Mouse (Mus musculus): ENCODE measurements around the gene Tle4. TPM values are rescaled to one million over a fixed set of nuclear protein-coding genes. Genes with fewer than 3 reads are reported as not detected.

Tle4 gene
- total and polyA plus RNA-seq, 3 experiments: 18.9 to 27.7 (median 23.4) TPM

GRCm38 (mm10) chr19:14502234-14502633 is 95.6 kb downstream of the Tle4 start:
- in situ Hi-C loops (cut with MboI; ENCODE audit: low pct_ligation_motif_present, low pct_unique_long_range_greater_than_20kb, low sequenced_read_pairs) (no loop called here), dilution Hi-C loops (cut with MboI; ENCODE audit: extremely low pct_ligation_motif_present, extremely low pct_unique_long_range_greater_than_20kb, low sequenced_read_pairs) (no loop called here)
- no peak overlapping the region for H3K4me3 ChIP-seq (replicated peaks in 1 of 3; ENCODE audit: low read depth in 2 of 3, low read length in 2 of 3, poor library complexity in 1 of 3)
- no peaks in the 10 kb centered on the region for H3K27me3 ChIP-seq (replicated peaks)
- peaks cover 6 to 20% of the 10 kb centered on the region in 2 experiments for H3K36me3 ChIP-seq (replicated peaks in 1 of 2; ENCODE audit: control insufficient read depth in 1 of 2, insufficient read depth in 1 of 2, low read length in 1 of 2)
- TF ChIP-seq JUN (IDR thresholded peaks at IDR 0.05; ENCODE audit: insufficient read depth, low read depth, low read length) (no peak), GABPA (IDR thresholded peaks at IDR 0.05; ENCODE audit: insufficient replicate concordance, low read depth, low read length) (no peak), MAZ (IDR thresholded peaks at IDR 0.05; ENCODE audit: low read depth, low read length) (no peak), ZC3H11A (IDR thresholded peaks at IDR 0.05; ENCODE audit: low read depth, low read length) (no peak), CHD1 (IDR thresholded peaks at IDR 0.05; ENCODE audit: low read depth, low read length) (no peak)
- peaks cover 21 to 81% of the 10 kb centered on the region in 2 experiments for H3K4me1 ChIP-seq (ENCODE audit: control insufficient read depth in 1 of 2, insufficient read depth in 2 of 2)
- H3K27ac ChIP-seq (ENCODE audit: insufficient read depth, low read depth): no peak overlapping the region; the same call in 1 of the 2 replicates
- no peak for DNase-seq (ENCODE audit: extremely low read depth)
- H3K9ac ChIP-seq (ENCODE audit: insufficient read depth, low read depth): no peak overlapping the region
- peaks cover 34% of the 10 kb centered on the region; the same call in 1 of the 2 replicates for H3K79me2 ChIP-seq (replicated peaks; ENCODE audit: control insufficient read depth, extremely low read depth, insufficient read depth, poor library complexity, severe bottlenecking)
- no peak overlapping the region for H3K4me2 ChIP-seq (ENCODE audit: insufficient read depth, low read depth, poor library complexity, severe bottlenecking)
- H3K9me3 ChIP-seq (replicated peaks; ENCODE audit: low read length): no peaks in the 10 kb centered on the region

GRCm38 (mm10) chr19:14499835-14500425 is 97.9 kb downstream of the Tle4 start:
- peak overlapping the region; percentile 58; the same call in 1 of the 2 replicates for H3K9ac ChIP-seq (ENCODE audit: insufficient read depth, low read depth)
- in situ Hi-C loops (cut with MboI; ENCODE audit: low pct_ligation_motif_present, low pct_unique_long_range_greater_than_20kb, low sequenced_read_pairs): no loop called here
- no peak overlapping the region for H3K4me3 ChIP-seq (replicated peaks in 1 of 3; ENCODE audit: low read depth in 2 of 3, low read length in 2 of 3, poor library complexity in 1 of 3)
- H3K27me3 ChIP-seq (replicated peaks): no peaks in the 10 kb centered on the region
- H3K9me3 ChIP-seq (replicated peaks; ENCODE audit: low read length): no peaks in the 10 kb centered on the region
- H3K79me2 ChIP-seq (replicated peaks; ENCODE audit: control insufficient read depth, extremely low read depth, insufficient read depth, poor library complexity, severe bottlenecking): peaks cover 25% of the 10 kb centered on the region; the same call in 1 of the 2 replicates
- dilution Hi-C loops (cut with MboI; ENCODE audit: extremely low pct_ligation_motif_present, extremely low pct_unique_long_range_greater_than_20kb, low sequenced_read_pairs): no loop called here
- H3K36me3 ChIP-seq (replicated peaks in 1 of 2; ENCODE audit: control insufficient read depth in 1 of 2, insufficient read depth in 1 of 2, low read length in 1 of 2): peaks cover 6 to 20% of the 10 kb centered on the region in 2 experiments
- no peak for TF ChIP-seq USF1 (IDR thresholded peaks at IDR 0.05; ENCODE audit: low read depth, low read length)
- TF ChIP-seq MAX (IDR thresholded peaks at IDR 0.05; ENCODE audit: low read length): peak; percentile 60; the same call in 1 of the 2 replicates
- TF ChIP-seq RAD21 (IDR thresholded peaks at IDR 0.05; ENCODE audit: low read depth, low read length): no peak; the same call in 1 of the 2 replicates
- peak; percentile 90 for TF ChIP-seq MYC (IDR thresholded peaks at IDR 0.05; ENCODE audit: low read depth, low read length)
- peak; percentile 98 for TF ChIP-seq CHD1 (IDR thresholded peaks at IDR 0.05; ENCODE audit: low read depth, low read length)
- no peak for TF ChIP-seq MEF2A (IDR thresholded peaks at IDR 0.05; ENCODE audit: borderline replicate concordance, low read depth, low read length)
- TF ChIP-seq TCF12 (IDR thresholded peaks at IDR 0.05; ENCODE audit: low read depth, low read length): 0 out of 2 replicates have a peak, but pooled peaks have one; percentile 39
- peak; percentile 76; the same call in 1 of the 2 replicates for TF ChIP-seq MXI1 (IDR thresholded peaks at IDR 0.05; ENCODE audit: low read depth, low read length)
- TF ChIP-seq USF2 (conservative IDR thresholded peaks at IDR 0.05; ENCODE audit: low read depth, low read length): no peak
- TF ChIP-seq SIN3A (IDR thresholded peaks at IDR 0.05; ENCODE audit: low read length): peak; percentile 74; the same call in 1 of the 2 replicates
- TF ChIP-seq ZNF384 (IDR thresholded peaks at IDR 0.05; ENCODE audit: low read depth, low read length): no peak
- TF ChIP-seq IRF4 (IDR thresholded peaks at IDR 0.05; ENCODE audit: low read depth, low read length): peak; percentile 65
- no peak for TF ChIP-seq ZKSCAN1 (IDR thresholded peaks at IDR 0.05; ENCODE audit: borderline replicate concordance, low read depth, low read length)
- TF ChIP-seq NRF1 (IDR thresholded peaks at IDR 0.05; ENCODE audit: low read depth, low read length): no peak
- 0 out of 2 replicates have a peak, but pooled peaks have one; percentile 20 for TF ChIP-seq POLR2A (IDR thresholded peaks at IDR 0.05; ENCODE audit: low read depth, low read length)
- TF ChIP-seq ZC3H11A (IDR thresholded peaks at IDR 0.05; ENCODE audit: low read depth, low read length): no peak
- peak; percentile 66 for TF ChIP-seq EP300 (IDR thresholded peaks at IDR 0.05; ENCODE audit: low read length)
- TF ChIP-seq TBP (conservative IDR thresholded peaks at IDR 0.05; ENCODE audit: low read depth, low read length): 0 out of 2 replicates have a peak, but pooled peaks have one; percentile 16
- peak; percentile 61; the same call in 1 of the 2 replicates for TF ChIP-seq ELF1 (IDR thresholded peaks at IDR 0.05; ENCODE audit: low read depth, low read length)
- TF ChIP-seq BHLHE40 (IDR thresholded peaks at IDR 0.05; ENCODE audit: low read depth, low read length): peak; percentile 79
- TF ChIP-seq NELFE (IDR thresholded peaks at IDR 0.05; ENCODE audit: low read depth, low read length): no peak
- TF ChIP-seq ZMIZ1 (IDR thresholded peaks at IDR 0.05; ENCODE audit: low read depth, low read length): no peak
- TF ChIP-seq POLR2AphosphoS2 (IDR thresholded peaks at IDR 0.05; ENCODE audit: low read depth, low read length): no peak
- TF ChIP-seq RCOR1 (conservative IDR thresholded peaks at IDR 0.05; ENCODE audit: low read depth, low read length): no peak
- peaks cover 16 to 60% of the 10 kb centered on the region in 2 experiments for H3K4me1 ChIP-seq (ENCODE audit: control insufficient read depth in 1 of 2, insufficient read depth in 2 of 2)
- DNase-seq (ENCODE audit: extremely low read depth): peak; percentile 64
- peak overlapping the region; percentile 92 for H3K27ac ChIP-seq (ENCODE audit: insufficient read depth, low read depth)
- H3K4me2 ChIP-seq (ENCODE audit: insufficient read depth, low read depth, poor library complexity, severe bottlenecking): peak overlapping the region; percentile 82
